Mouse (Mus musculus) cerebellum, adult 2 months (tissue): ENCODE results near the gene Zfp472. TPM values are rescaled to one million over a fixed set of nuclear protein-coding genes. Genes with fewer than 3 reads are reported as not detected.

Experiments used
- DNase-seq, 2 experiments: peaks; one replicate each; pipeline ENCODE4 v3.0.0; 2021
- H3K27ac ChIP-seq: fragments of 200-500 bp; 2 replicates; pipeline ENCODE4 v1.5.1; 2012; ENCODE audit warnings: low read length, control low read depth, inconsistent platforms; ENCODE audit not compliant: insufficient read depth
- H3K27me3 ChIP-seq: fragments of 200-500 bp; 2 replicates; pipeline ENCODE4 v1.6.1; 2012; ENCODE audit warnings: inconsistent platforms, mild to moderate bottlenecking, low read length, moderate library complexity; ENCODE audit not compliant: control insufficient read depth, insufficient read depth
- H3K4me1 ChIP-seq: fragments of 200-500 bp; 2 replicates; pipeline ENCODE4 v1.6.1; 2011; ENCODE audit warnings: low read length; ENCODE audit not compliant: control insufficient read depth, insufficient read depth
- H3K4me3 ChIP-seq: fragments of 200-500 bp; replicated peaks from 2 replicates; pipeline ENCODE3; 2011; ENCODE audit warnings: mild to moderate bottlenecking, low read depth, low read length, control low read depth; ENCODE audit not compliant: insufficient read depth
- CTCF ChIP-seq: fragments of 200-500 bp; IDR thresholded peaks from 2 replicates; pipeline ENCODE4 v1.5.1; 2011; ENCODE audit warnings: low read depth, mild to moderate bottlenecking, control low read depth, low read length, moderate library complexity, borderline replicate concordance; ENCODE audit not compliant: insufficient read depth
- POLR2A ChIP-seq: fragments of 200-500 bp; IDR thresholded peaks from 2 replicates; pipeline ENCODE4 v1.6.1; 2011; ENCODE audit warnings: low read length, control low read depth, borderline replicate concordance; ENCODE audit not compliant: insufficient read depth
- WGBS: fragments of 180-500 bp; shearing (Covaris S2); methylation state at CpG from one replicate; pipeline ENCODE4 v1.1.7; 2018; 5-methylcytosine and 5-hydroxymethylcytosine counted together
- polyA plus RNA-seq: library from polyadenylated mRNA; depleted of rRNA; stranded (reverse); fragments of >200 nt; gene quantifications from 2 replicates; pipeline ENCODE4 v1.2.3, GENCODE M21; 2012

Gene Zfp472
- polyA plus RNA-seq, 1 experiment = 4.6 TPM

DNA sequence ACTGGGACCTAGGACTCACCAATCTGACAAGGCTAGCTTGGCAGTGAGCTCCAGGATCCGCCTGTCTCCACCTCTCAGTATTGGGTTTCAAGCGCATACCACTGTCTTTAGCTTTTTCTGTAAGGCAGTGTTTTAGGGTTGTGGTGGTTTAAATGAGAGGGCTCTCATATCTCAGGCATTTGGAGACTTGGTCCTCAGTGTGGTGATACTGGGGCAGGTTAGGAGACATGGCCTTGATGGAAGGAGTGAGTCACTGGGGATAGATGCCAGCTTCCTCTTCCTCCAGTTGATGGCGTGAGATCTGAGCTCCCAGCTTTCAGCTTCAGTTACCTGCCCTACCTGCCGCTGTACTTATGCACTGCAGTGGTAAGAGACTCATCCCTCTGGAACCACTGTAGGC is 25.8 kb upstream of the Zfp472 start:
- no peak for TF ChIP-seq POLR2A
- no peak for TF ChIP-seq CTCF
- H3K4me3 ChIP-seq = no peak overlapping the region
- 88% methylated on average over 4 of the region's 4 CpGs for WGBS
- no peak for DNase-seq
- H3K27me3 ChIP-seq = no peaks in the 10 kb centered on the region
- no peaks in the 10 kb centered on the region for H3K4me1 ChIP-seq
- H3K27ac ChIP-seq = no peak overlapping the region

DNA sequence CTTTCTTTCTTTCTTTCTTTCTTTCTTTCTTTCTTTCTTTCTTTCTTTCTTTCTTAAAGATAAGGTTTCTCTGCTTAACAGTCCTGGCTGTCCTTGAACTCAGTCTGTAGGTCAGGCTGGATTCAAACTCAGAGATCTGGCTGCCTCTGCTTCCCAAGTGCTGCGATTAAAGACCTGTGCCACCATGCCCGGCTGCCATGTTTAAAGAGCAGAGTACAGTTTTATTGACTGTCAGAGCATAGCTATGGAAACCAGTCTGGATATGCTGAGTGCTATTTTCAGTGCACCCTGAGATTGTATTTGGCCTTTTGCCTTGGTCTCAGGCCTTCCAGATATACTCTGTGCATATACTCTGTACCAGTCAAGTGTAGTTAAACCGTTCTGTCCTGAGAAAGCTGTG is 22.0 kb upstream of the Zfp472 start:
- no peaks in the 10 kb centered on the region for H3K27me3 ChIP-seq
- no peak overlapping the region for H3K4me3 ChIP-seq
- no peak for DNase-seq
- no peak overlapping the region for H3K27ac ChIP-seq
- WGBS = 91% methylated on average over 3 of the region's 3 CpGs
- peaks cover 8% of the 10 kb centered on the region; the same call in 1 of the 2 replicates for H3K4me1 ChIP-seq
- no peak for TF ChIP-seq POLR2A
- TF ChIP-seq CTCF = no peak

DNA sequence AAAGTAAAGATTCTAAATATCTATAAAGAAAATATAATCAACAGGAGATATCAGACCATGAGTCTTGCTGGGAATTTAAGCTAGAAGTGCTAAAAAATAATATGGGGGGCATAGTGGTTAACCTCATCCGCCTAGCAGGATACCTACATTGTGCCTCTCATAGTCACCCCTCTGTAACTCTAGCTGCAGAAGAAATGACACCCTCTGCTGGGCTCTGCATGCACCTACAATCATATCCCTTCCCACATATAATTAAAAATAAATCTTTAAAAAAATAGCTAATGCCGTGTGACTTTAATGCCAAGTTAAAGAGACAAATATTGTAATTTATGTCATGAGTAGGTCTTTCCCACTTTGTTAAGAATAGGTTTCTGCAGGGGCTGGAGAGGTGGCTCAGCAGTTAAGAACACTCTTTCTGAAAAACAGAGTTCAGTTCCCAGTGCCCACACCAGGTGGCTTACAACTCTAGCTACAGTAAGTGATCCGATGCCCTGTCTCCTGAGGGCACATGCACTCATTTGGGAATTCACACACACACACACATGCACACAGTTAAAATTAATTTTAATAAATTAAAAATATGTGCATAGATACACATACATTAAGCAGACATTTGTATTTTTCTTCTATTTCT is 21.1 kb upstream of the Zfp472 start:
- no peak overlapping the region for H3K27ac ChIP-seq
- 52% methylated on average over 3 of the region's 3 CpGs for WGBS
- DNase-seq = no peak
- peaks cover 8% of the 10 kb centered on the region; the same call in 1 of the 2 replicates for H3K4me1 ChIP-seq
- no peak overlapping the region for H3K4me3 ChIP-seq
- TF ChIP-seq POLR2A = no peak
- no peak for TF ChIP-seq CTCF
- no peaks in the 10 kb centered on the region for H3K27me3 ChIP-seq

DNA sequence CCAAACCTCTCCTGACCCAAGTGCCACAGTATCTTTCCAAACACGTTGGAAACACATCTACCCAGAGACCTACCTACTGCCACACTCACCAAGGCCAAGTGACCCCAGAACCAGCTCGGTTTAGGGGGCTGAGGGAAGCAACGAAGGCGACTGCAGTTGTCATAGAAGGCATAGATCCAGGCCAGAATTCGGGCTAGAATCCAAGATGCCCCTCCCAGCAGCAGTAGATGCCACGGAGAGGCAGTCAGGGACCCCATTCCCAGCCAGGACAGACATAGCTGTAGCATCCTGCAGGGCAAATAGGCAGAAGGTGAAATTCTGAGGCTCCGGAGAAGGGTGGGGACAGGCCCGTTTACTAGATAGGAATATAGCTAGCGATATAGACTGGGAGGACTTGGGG is 18.9 kb upstream of the Zfp472 start:
- peak in 1 of 2 experiments; percentile 17 for DNase-seq

DNA sequence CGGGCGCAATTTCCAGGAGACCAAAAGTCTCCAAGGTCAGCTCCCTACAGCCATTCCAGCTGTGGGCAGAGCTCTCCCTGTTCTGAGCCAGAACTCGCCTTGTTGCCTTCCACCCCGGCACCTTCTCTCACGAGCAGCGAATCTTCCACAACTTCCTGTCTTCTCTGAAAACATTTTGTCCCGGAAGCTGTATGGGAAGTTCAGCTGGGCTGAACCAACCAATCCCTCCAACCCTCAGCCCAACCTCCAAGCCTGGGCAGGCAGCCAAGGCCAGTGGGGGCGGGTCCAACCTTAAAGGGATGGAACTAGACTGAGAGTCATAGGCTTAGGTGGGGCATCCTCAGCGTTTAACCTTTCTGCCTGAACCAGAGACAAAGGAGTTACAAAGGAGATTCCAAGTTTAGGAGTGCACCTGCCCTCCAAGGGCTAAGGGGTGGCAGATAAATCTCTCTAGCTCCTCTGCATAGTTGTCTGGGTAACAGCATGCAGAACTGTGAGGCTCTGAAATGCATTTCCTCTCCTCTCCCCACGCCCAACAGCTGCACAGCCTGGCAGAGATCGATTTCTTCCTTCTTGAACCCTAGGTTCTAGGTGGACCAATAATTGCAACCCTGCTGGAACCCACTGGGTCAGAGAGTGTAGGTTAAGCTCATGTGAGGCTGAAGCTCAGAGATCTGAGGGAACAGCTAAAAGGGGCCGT is 18.2 kb upstream of the Zfp472 start, which contains the start of gene Cyp4f13:
Gene Cyp4f13, minus strand, starts transcription at position 188 of the 700 bp plus-strand sequence.
- peak within 1 kb of the TSS; percentile 34; the same call in 1 of the 2 replicates for H3K27ac ChIP-seq
- H3K4me1 ChIP-seq = peaks cover 8% of the 10 kb centered on the region; the same call in 1 of the 2 replicates
- H3K4me3 ChIP-seq = peak within 1 kb of the TSS; percentile 97
- TF ChIP-seq CTCF = no peak
- peak; percentile 51; the same call in 1 of the 2 replicates for TF ChIP-seq POLR2A
- no peaks in the 10 kb centered on the region for H3K27me3 ChIP-seq
- WGBS = 8% methylated on average over 12 of the region's 12 CpGs
- peak; percentile 91 to 92 for DNase-seq

More for the DNA sequence above, 18.9 kb upstream of the Zfp472 start:
- Histone ChIP-seq H3K4me3 (peak overlapping the region; percentile 97), H3K4me1 (peaks cover 8% of the 10 kb centered on the region; the same call in 1 of the 2 replicates), H3K27ac (peak overlapping the region; percentile 34; the same call in 1 of the 2 replicates), H3K27me3 (no peaks in the 10 kb centered on the region)
- TF ChIP-seq CTCF (no peak), POLR2A (no peak)
- WGBS = 18% methylated on average over 9 of the region's 9 CpGs

DNA sequence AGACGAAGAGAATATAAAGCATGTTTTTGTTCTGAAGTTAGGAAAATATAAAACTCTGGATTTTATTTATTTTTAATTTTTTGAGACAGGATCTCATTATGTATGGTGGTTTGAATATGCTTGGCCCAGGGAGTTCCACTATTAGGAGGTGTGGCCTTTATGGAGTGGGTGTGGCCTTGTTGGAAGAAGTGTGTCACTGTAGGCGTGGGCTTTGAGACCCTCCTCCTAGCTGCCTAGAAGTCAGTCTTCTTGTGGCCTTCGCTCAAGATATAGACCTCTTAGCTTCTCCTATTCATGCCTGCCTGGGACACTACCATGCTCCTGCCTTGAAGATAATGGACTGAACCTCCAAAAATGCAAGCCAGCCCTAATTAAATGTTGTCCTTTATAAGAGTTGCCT is 15.5 kb upstream of the Zfp472 start:
- H3K4me3 ChIP-seq = no peak overlapping the region

DNA sequence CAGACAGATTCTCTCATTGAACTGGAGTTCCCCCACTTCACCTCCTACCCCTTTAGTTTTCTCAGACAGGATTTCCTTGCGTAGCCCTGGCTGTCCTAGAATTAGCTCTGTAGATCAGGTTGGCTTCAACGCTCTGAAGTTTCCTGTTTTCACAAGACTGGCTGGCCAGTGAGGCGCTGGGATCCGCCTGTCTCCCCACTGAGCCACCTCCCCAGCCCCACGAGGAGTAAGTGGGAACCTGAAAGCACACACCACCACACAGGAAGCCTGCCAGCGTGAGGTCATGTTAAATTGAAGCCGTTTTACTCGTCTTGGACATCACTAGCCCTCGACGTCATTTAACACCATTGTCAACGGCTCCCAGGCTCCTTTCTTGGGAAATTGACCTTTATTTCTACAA is 14.6 kb upstream of the Zfp472 start:
- Histone ChIP-seq H3K27me3 (no peaks in the 10 kb centered on the region), H3K4me3 (no peak overlapping the region), H3K27ac (no peak overlapping the region), H3K4me1 (peaks cover 8% of the 10 kb centered on the region; the same call in 1 of the 2 replicates)
- no peak for DNase-seq
- no peak for TF ChIP-seq POLR2A
- TF ChIP-seq CTCF = no peak
- WGBS = 80% methylated on average over 11 of the region's 11 CpGs

More for the DNA sequence above, 15.5 kb upstream of the Zfp472 start:
- H3K4me1 ChIP-seq = peaks cover 8% of the 10 kb centered on the region; the same call in 1 of the 2 replicates
- no peak for TF ChIP-seq POLR2A
- TF ChIP-seq CTCF = no peak
- H3K27me3 ChIP-seq = no peaks in the 10 kb centered on the region
- no peak overlapping the region for H3K27ac ChIP-seq
- 90% methylated on average over 3 of the region's 3 CpGs for WGBS
- DNase-seq = no peak
